Mouse (Mus musculus) cerebellum, postnatal 10 days (tissue): ENCODE measurements around the gene Olfr1513.
"Not testable (repeated sequence)": the region's sequence is repeated elsewhere in the genome, so short reads cannot be mapped to it uniquely, and the experiment has no call there.

Experiments used
- DNase-seq, 2 experiments: peaks; one replicate each; pipeline ENCODE4 v3.0.0; 2021; ENCODE audit warnings: mixed read lengths in 2 of 2

The Olfr1513 gene

DNA sequence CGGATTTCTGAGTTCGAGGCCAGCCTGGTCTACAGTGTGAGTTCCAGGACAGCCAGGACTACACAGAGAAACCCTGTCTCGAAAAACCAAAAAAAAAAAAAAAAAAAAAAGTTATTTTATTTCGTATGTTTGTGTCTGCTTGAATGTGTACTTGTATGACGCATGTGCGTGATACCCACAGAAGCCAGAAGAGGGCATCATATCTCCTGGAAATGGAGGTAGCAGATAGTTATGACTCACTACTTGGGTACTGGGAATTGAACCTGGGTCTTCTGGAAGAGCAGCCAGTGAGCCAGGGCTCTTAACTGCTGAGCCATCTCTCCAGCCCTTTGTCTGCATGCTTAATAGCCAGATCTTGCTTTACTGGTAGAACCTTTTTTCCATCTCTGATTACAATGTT lies 45.9 kb downstream of the Olfr1513 start:
- peak in 1 of 2 experiments; percentile 31 for DNase-seq

DNA sequence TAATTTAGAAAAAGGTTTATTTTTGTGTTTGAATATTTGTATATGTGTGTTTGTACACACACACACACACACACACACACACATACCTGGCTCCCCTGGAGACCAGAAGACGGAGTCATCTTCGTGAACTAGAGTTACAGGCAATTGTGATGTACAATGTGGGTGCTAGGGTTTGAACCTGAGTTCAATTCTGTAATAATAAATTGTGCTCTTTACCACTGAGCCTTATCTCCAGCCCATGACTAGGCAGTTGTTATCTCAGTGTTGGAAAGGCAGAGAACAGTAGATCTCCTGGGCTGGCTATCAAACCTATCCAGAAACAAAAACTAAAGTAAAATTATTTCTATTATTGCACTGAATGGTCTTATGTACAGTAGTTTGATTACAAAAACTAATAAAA lies 50.1 kb downstream of the Olfr1513 start:
- DNase-seq = no peak

DNA sequence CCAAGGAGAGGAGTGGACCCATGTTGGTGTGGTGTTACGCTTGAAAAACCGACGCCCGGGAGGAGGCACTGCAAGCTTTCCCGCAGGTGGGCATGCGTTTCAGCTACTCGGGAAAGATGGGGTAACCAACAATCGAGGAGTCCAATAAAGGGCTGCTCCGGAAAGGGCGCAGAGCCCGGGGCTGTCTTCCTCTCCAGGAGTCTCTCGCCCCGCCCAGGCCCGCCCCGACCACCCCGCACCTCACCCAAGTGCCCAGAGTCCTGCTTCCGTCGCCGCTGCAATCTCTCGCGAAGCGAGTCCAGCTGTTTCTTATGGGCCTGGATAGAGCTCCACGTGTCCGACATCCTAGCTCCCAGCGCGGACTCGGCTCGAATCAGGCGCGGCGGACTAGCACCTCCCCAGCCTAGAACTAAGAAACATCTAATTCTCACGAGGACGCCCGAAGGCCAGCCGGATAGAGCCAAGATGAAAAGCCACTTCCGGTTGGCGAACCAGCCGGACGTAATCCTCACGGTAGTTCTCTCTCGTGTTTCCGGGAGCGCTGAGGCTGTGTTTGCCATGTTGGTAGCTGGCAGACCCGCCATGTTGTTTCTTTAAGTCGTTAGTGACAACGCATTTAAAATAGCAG lies 51.5 kb downstream of the Olfr1513 start, which contains the start of gene Mettl3:
Gene Mettl3, minus strand, starts transcription at position 485 of the 628 bp plus-strand sequence.
- DNase-seq = peak; percentile 93 to 95

DNA sequence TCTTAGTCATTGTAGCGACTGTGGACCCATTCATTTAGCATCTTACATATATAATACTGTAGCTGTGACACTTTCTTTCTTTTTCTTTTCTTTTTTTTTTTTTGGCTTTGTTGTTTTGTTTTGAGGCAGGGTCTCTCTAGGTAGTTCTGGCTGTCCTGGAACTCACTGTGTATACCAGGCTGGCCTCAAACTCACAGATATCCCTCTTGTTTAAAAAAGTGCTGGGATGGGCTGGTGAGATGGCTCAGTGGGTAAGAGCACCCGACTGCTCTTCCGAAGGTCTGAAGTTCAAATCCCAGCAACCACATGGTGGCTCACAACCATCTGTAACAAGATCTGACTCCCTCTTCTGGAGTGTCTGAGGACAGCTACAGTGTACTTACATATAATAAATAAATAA lies 52.7 kb downstream of the Olfr1513 start:
- not testable (repeated sequence) for DNase-seq
